ENCODE assay signal across 21 mouse cellular contexts in the genomic region with DNA sequence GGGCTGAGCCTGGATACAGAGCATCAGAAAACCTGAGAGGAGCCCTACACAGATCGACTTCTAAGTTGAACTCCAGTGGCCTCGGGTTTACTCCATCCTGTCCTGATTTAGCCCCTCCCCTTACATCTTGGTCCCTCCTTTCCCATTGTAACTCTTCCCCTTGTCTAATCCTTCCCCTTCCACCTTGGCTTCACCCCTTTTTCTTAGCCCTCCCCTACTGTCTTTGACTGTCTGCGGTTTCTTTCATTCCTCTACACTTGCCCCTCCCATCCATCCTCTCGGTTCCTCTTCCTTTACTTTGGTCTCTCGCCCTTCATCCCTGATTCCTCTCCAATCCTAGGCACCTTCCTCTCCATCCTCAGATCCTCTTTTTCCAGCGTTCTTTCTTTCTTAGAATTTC. TPM values are rescaled to one million over a fixed set of nuclear protein-coding genes. Genes with fewer than 3 reads are reported as not detected.
DNase-seq lines count a peak whose midpoint lies in the region; ATAC-seq and TF ChIP-seq lines count a peak whose summit lies in the region.
"Had no signal": no experiment of that assay in that cellular context is flagged by ENCODE, and none has a peak within 500 bp of the region (broad histone marks: within the 10 kb centered on the region; RNA-seq: fewer than 3 reads in every experiment).

No protein-coding gene starts in this region.

- H3K9ac ChIP-seq in forebrain, embryonic 13.5 days = 0 out of 2 replicates have a peak overlapping the region, but pooled peaks have one; percentile 8
- no peak overlapping the region for H3K9ac ChIP-seq in forebrain, embryonic 16.5 days (replicated peaks; ENCODE audit: low read depth, low read length)
- no peak overlapping the region for H3K9ac ChIP-seq in CH12.LX (ENCODE audit: insufficient read depth, low read depth)
- H3K9ac ChIP-seq: embryonic facial prominence, embryonic 12.5 days; embryonic facial prominence, embryonic 15.5 days; heart, embryonic 13.5 days had no signal

- no peaks in the 10 kb centered on the region for H3K79me2 ChIP-seq in CH12.LX (replicated peaks; ENCODE audit: control insufficient read depth, extremely low read depth, insufficient read depth, poor library complexity, severe bottlenecking)

- H3K27me3 ChIP-seq in forebrain, embryonic 13.5 days = peaks cover 44% of the 10 kb centered on the region
- H3K27me3 ChIP-seq in forebrain, embryonic 16.5 days (replicated peaks; ENCODE audit: control insufficient read depth, insufficient read depth, low read length) = no peaks in the 10 kb centered on the region
- H3K27me3 ChIP-seq in CH12.LX (replicated peaks) = peaks cover 7% of the 10 kb centered on the region

- no peak overlapping the region for H3K4me2 ChIP-seq in forebrain, embryonic 13.5 days
- H3K4me2 ChIP-seq in forebrain, embryonic 16.5 days (ENCODE audit: low read length) = no peak overlapping the region
- H3K4me2 ChIP-seq in CH12.LX (ENCODE audit: insufficient read depth, low read depth, poor library complexity, severe bottlenecking) = peak overlapping the region; percentile 17; the same call in 1 of the 2 replicates
- H3K4me2 ChIP-seq: embryonic facial prominence, embryonic 12.5 days; embryonic facial prominence, embryonic 15.5 days; heart, embryonic 13.5 days had no signal

- DNase-seq in layer of hippocampus, adult 2 months (ENCODE audit: low spot score in 2 of 2) = no peak
- DNase-seq in layer of hippocampus, postnatal 10 days (ENCODE audit: low spot score in 2 of 2) = no peak
- peak; percentile 37 for DNase-seq in CH12.LX (ENCODE audit: extremely low read depth)
- DNase-seq in left cerebral cortex, adult 8-10 months (ENCODE audit: low spot score in 2 of 2) = no peak
- DNase-seq in right cerebral cortex, postnatal 10 days (ENCODE audit: low spot score in 2 of 2) = no peak
- DNase-seq: cerebellum, adult 18-20 months; cerebellum, adult 9-10 months; gastrocnemius, postnatal 25 days; heart, adult 2 months; heart, postnatal 14 days; heart, postnatal 4 days had no signal

- H3K4me3 ChIP-seq in forebrain, embryonic 13.5 days = no peak overlapping the region
- H3K4me3 ChIP-seq in forebrain, embryonic 16.5 days (replicated peaks; ENCODE audit: low read length) = no peak overlapping the region
- no peak overlapping the region for H3K4me3 ChIP-seq in layer of hippocampus, adult 2 months
- H3K4me3 ChIP-seq in CH12.LX (replicated peaks in 1 of 3; ENCODE audit: low read depth in 2 of 3, low read length in 2 of 3, poor library complexity in 1 of 3) = no peak overlapping the region
- H3K4me3 ChIP-seq: embryonic facial prominence, embryonic 12.5 days; embryonic facial prominence, embryonic 15.5 days; heart, adult 2 months; heart, embryonic 10.5 days; heart, embryonic 13.5 days had no signal

- no peak overlapping the region for H3K27ac ChIP-seq in forebrain, embryonic 13.5 days
- no peak overlapping the region for H3K27ac ChIP-seq in forebrain, embryonic 16.5 days (ENCODE audit: low read length)
- 0 out of 2 replicates have a peak overlapping the region, but pooled peaks have one; percentile 3 for H3K27ac ChIP-seq in layer of hippocampus, adult 2 months
- H3K27ac ChIP-seq in CH12.LX (ENCODE audit: insufficient read depth, low read depth) = no peak overlapping the region
- H3K27ac ChIP-seq: embryonic facial prominence, embryonic 12.5 days; embryonic facial prominence, embryonic 15.5 days; heart, adult 2 months; heart, embryonic 10.5 days; heart, embryonic 13.5 days had no signal

- TF ChIP-seq RAD21 in CH12.LX (IDR thresholded peaks at IDR 0.05; ENCODE audit: low read depth, low read length) = no peak

- dilution Hi-C loops in CH12.LX (cut with MboI; ENCODE audit: extremely low pct_ligation_motif_present, extremely low pct_unique_long_range_greater_than_20kb, low sequenced_read_pairs) = no loop called here

- TF ChIP-seq POLR2A in CH12.LX (IDR thresholded peaks at IDR 0.05; ENCODE audit: low read depth, low read length) = no peak

- in situ Hi-C loops in CH12.LX (cut with MboI; ENCODE audit: low pct_ligation_motif_present, low pct_unique_long_range_greater_than_20kb, low sequenced_read_pairs) = no loop called here

- H3K9me3 ChIP-seq in forebrain, embryonic 13.5 days (replicated peaks) = no peaks in the 10 kb centered on the region
- no peaks in the 10 kb centered on the region for H3K9me3 ChIP-seq in forebrain, embryonic 16.5 days (ENCODE audit: control insufficient read depth, low read length)
- H3K9me3 ChIP-seq in CH12.LX (replicated peaks; ENCODE audit: low read length) = peaks cover 10% of the 10 kb centered on the region
- H3K9me3 ChIP-seq: embryonic facial prominence, embryonic 12.5 days; embryonic facial prominence, embryonic 15.5 days; G1E; heart, embryonic 10.5 days; heart, embryonic 13.5 days had no signal

- WGBS in forebrain, embryonic 13.5 days = 19% methylated on average over 6 of the region's 6 CpGs
- WGBS in forebrain, embryonic 16.5 days = 23% methylated on average over 6 of the region's 6 CpGs

- ATAC-seq in forebrain, embryonic 13.5 days = no peak
- no peak for ATAC-seq in forebrain, embryonic 16.5 days
- peak; percentile 64 for ATAC-seq in megakaryocyte, adult 5-6 weeks (ENCODE audit: poor library complexity, severe bottlenecking)
- ATAC-seq: hindbrain, embryonic 16.5 days; Patski had no signal

- TF ChIP-seq CTCF in layer of hippocampus, adult 2 months (conservative IDR thresholded peaks at IDR 0.05) = no peak
- TF ChIP-seq CTCF in CH12.LX (conservative IDR thresholded peaks at IDR 0.05 in 1 of 2, IDR thresholded peaks at IDR 0.05 in 1 of 2; ENCODE audit: low read depth in 2 of 2, low read length in 2 of 2) = no peak

- H3K36me3 ChIP-seq in forebrain, embryonic 13.5 days (ENCODE audit: poor library complexity, severe bottlenecking) = peaks cover 75% of the 10 kb centered on the region
- peaks cover 46% of the 10 kb centered on the region; the same call in 1 of the 2 replicates for H3K36me3 ChIP-seq in forebrain, embryonic 16.5 days (ENCODE audit: control insufficient read depth, insufficient read depth)
- no peaks in the 10 kb centered on the region for H3K36me3 ChIP-seq in CH12.LX (replicated peaks in 1 of 2; ENCODE audit: control insufficient read depth in 1 of 2, insufficient read depth in 1 of 2, low read length in 1 of 2)
- H3K36me3 ChIP-seq: embryonic facial prominence, embryonic 12.5 days; embryonic facial prominence, embryonic 15.5 days; G1E; heart, embryonic 10.5 days; heart, embryonic 13.5 days had no signal

- TF ChIP-seq EP300 in CH12.LX (IDR thresholded peaks at IDR 0.05; ENCODE audit: low read length) = 0 out of 2 replicates have a peak, but pooled peaks have one; percentile 46

- peaks cover 47% of the 10 kb centered on the region for H3K4me1 ChIP-seq in forebrain, embryonic 13.5 days
- H3K4me1 ChIP-seq in forebrain, embryonic 16.5 days (replicated peaks; ENCODE audit: control insufficient read depth, insufficient read depth, low read length) = peaks cover 49% of the 10 kb centered on the region
- peaks cover 41 to 88% of the 10 kb centered on the region in 2 experiments for H3K4me1 ChIP-seq in CH12.LX (ENCODE audit: control insufficient read depth in 1 of 2, insufficient read depth in 2 of 2)
- H3K4me1 ChIP-seq: heart, embryonic 13.5 days had no signal

RNA-seq across cellular contexts. Expression of gene Ncan, which starts 6.2 kb away (rescaled TPM):
- polyA plus RNA-seq in forebrain, embryonic 13.5 days (2015; fragmentation: Nextera tagmentation; extraction: Ambion mirVana) = 100 and 102 TPM in 2 replicates
- 145 and 166 TPM in 2 replicates for polyA plus RNA-seq in forebrain, embryonic 16.5 days (2015; fragmentation: Nextera tagmentation; extraction: Ambion mirVana)
- 100 to 1,000 TPM; 146 to 158 TPM for total RNA-seq in layer of hippocampus, adult 2 months (2021)
- 100 to 1,000 TPM; 575 to 578 TPM for total RNA-seq in layer of hippocampus, postnatal 10 days (2021)
- total RNA-seq in CH12.LX (2012; rRNA removed) (2.1 and 2.6 TPM in 2 replicates), CH12.LX (2014; rRNA removed) (3.5 and 3.9 TPM in 2 replicates)
- 5.3 and 6.0 TPM in 2 replicates for polyA plus RNA-seq in CH12.LX (2012; ENCODE audit: insufficient read length, low read depth)
- total RNA-seq in megakaryocyte, adult 5-6 weeks (2015) = not detected in 2 replicates
- not detected in 2 replicates for total RNA-seq in megakaryocyte, adult 5-6 weeks (2017)
- total RNA-seq in left cerebral cortex, adult 8-10 months (2022) = 100 to 1,000 TPM; 143 to 155 (median 147) TPM
- polyA plus RNA-seq: G1E had no signal

RNA-seq across cellular contexts. Expression of gene Nr2c2ap, which starts 16.6 kb away (rescaled TPM):
- 33.4 and 37.4 TPM in 2 replicates for polyA plus RNA-seq in forebrain, embryonic 13.5 days (2015; fragmentation: Nextera tagmentation; extraction: Ambion mirVana)
- 44.0 and 44.8 TPM in 2 replicates for polyA plus RNA-seq in forebrain, embryonic 16.5 days (2015; fragmentation: Nextera tagmentation; extraction: Ambion mirVana)
- total RNA-seq in layer of hippocampus, adult 2 months (2021) = 10 to 100 TPM; 29.2 to 32.8 TPM
- 10 to 100 TPM; 36.1 to 41.7 TPM for total RNA-seq in layer of hippocampus, postnatal 10 days (2021)
- 22.7 and 27.4 TPM in 2 replicates for total RNA-seq in CH12.LX (2012; rRNA removed)
- 15.6 and 16.4 TPM in 2 replicates for total RNA-seq in CH12.LX (2014; rRNA removed)
- polyA plus RNA-seq in CH12.LX (2012; ENCODE audit: insufficient read length, low read depth) = 61.3 and 71.3 TPM in 2 replicates
- 19.5 and 25.6 TPM in 2 replicates for total RNA-seq in megakaryocyte, adult 5-6 weeks (2015)
- total RNA-seq in megakaryocyte, adult 5-6 weeks (2017) = 4.7 and 7.1 TPM in 2 replicates
- 10 to 100 TPM; 23.8 to 29.4 (median 26.5) TPM for total RNA-seq in left cerebral cortex, adult 8-10 months (2022)

RNA-seq across cellular contexts. Expression of gene Rfxank, which starts 24.5 kb away (rescaled TPM):
- polyA plus RNA-seq in forebrain, embryonic 13.5 days (2015; fragmentation: Nextera tagmentation; extraction: Ambion mirVana) = 12.2 and 14.2 TPM in 2 replicates
- polyA plus RNA-seq in forebrain, embryonic 16.5 days (2015; fragmentation: Nextera tagmentation; extraction: Ambion mirVana) = 10.5 and 14.4 TPM in 2 replicates
- 10 to 100 TPM; 14.2 to 15.7 TPM for total RNA-seq in layer of hippocampus, adult 2 months (2021)
- total RNA-seq in layer of hippocampus, postnatal 10 days (2021) = 10 to 100 TPM; 10.5 to 12.0 TPM
- 13.8 and 17.2 TPM in 2 replicates for total RNA-seq in CH12.LX (2012; rRNA removed)
- 10.5 and 13.4 TPM in 2 replicates for total RNA-seq in CH12.LX (2014; rRNA removed)
- polyA plus RNA-seq in CH12.LX (2012; ENCODE audit: insufficient read length, low read depth) = 9.5 and 12.3 TPM in 2 replicates
- total RNA-seq in megakaryocyte, adult 5-6 weeks (2015) = 13.6 and 16.3 TPM in 2 replicates
- 12.5 and 14.5 TPM in 2 replicates for total RNA-seq in megakaryocyte, adult 5-6 weeks (2017)
- 10 to 100 TPM; 15.1 to 19.6 (median 16.4) TPM for total RNA-seq in left cerebral cortex, adult 8-10 months (2022)

RNA-seq across cellular contexts. Expression of gene Borcs8, which starts 24.8 kb away (rescaled TPM):
- polyA plus RNA-seq in forebrain, embryonic 13.5 days (2015; fragmentation: Nextera tagmentation; extraction: Ambion mirVana) = 47.4 and 48.0 TPM in 2 replicates
- 48.1 and 60.0 TPM in 2 replicates for polyA plus RNA-seq in forebrain, embryonic 16.5 days (2015; fragmentation: Nextera tagmentation; extraction: Ambion mirVana)
- 10 to 100 TPM; 50.2 to 50.8 TPM for total RNA-seq in layer of hippocampus, adult 2 months (2021)
- 10 to 100 TPM; 39.9 to 46.5 TPM for total RNA-seq in layer of hippocampus, postnatal 10 days (2021)
- 56.4 and 63.9 TPM in 2 replicates for total RNA-seq in CH12.LX (2012; rRNA removed)
- 22.2 and 28.7 TPM in 2 replicates for total RNA-seq in CH12.LX (2014; rRNA removed)
- polyA plus RNA-seq in CH12.LX (2012; ENCODE audit: insufficient read length, low read depth) = 44.0 and 45.8 TPM in 2 replicates
- 35.3 and 51.3 TPM in 2 replicates for total RNA-seq in megakaryocyte, adult 5-6 weeks (2015)
- 32.2 and 35.8 TPM in 2 replicates for total RNA-seq in megakaryocyte, adult 5-6 weeks (2017)
- total RNA-seq in left cerebral cortex, adult 8-10 months (2022) = 10 to 100 TPM; 36.6 to 48.0 (median 42.9) TPM

RNA-seq across cellular contexts. Expression of gene Mef2b, which starts 25.0 kb away (rescaled TPM):
- polyA plus RNA-seq in forebrain, embryonic 13.5 days (2015; fragmentation: Nextera tagmentation; extraction: Ambion mirVana) = 0.23 and 0.45 TPM in 2 replicates
- 0.34 and 0.81 TPM in 2 replicates for polyA plus RNA-seq in forebrain, embryonic 16.5 days (2015; fragmentation: Nextera tagmentation; extraction: Ambion mirVana)
- total RNA-seq in layer of hippocampus, adult 2 months (2021) = under 1 TPM; 0.37 to 0.41 TPM
- under 1 TPM; 0.57 to 0.67 TPM for total RNA-seq in layer of hippocampus, postnatal 10 days (2021)
- 194 and 232 TPM in 2 replicates for total RNA-seq in CH12.LX (2012; rRNA removed)
- 60.1 and 61.0 TPM in 2 replicates for total RNA-seq in CH12.LX (2014; rRNA removed)
- polyA plus RNA-seq in CH12.LX (2012; ENCODE audit: insufficient read length, low read depth) = 130 and 168 TPM in 2 replicates
- total RNA-seq in megakaryocyte, adult 5-6 weeks (2015) = 0.39 TPM in 1 of 2 replicates, not detected in the other
- not detected in 2 replicates for total RNA-seq in megakaryocyte, adult 5-6 weeks (2017)
- total RNA-seq in left cerebral cortex, adult 8-10 months (2022) = under 1 TPM in 2 of 4 experiments, not detected in 2; 0.27 to 0.58 TPM

Comparison
In these comparisons a context has a peak if more than half of its experiments do, and no peak if none do; other contexts are left out.
1. RNA of gene Ncan, which starts 6.2 kb away (total RNA-seq): 575 to 578 TPM in layer of hippocampus, postnatal 10 days, 146 to 158 TPM in layer of hippocampus, adult 2 months and 143 to 155 TPM in left cerebral cortex, adult 8-10 months; 2.1 to 3.9 TPM in CH12.LX and not detected in megakaryocyte, adult 5-6 weeks; every median in the first group is over 10 times any median in the second.